Mouse (Mus musculus) CH12.LX (cell line): ENCODE measurements around the gene Procr. TPM values are rescaled to one million over a fixed set of nuclear protein-coding genes. Genes with fewer than 3 reads are reported as not detected.

ENCODE experiments used
- DNase-seq: peaks from one replicate; pipeline ENCODE4 v3.0.0-alpha.2; 2013; ENCODE audit errors: extremely low read depth
- H3K27ac ChIP-seq: 2 replicates; pipeline ENCODE4 v1.5.1; 2012; ENCODE audit warnings: low read depth, mild to moderate bottlenecking, control low read depth, moderate library complexity; ENCODE audit not compliant: insufficient read depth
- H3K27me3 ChIP-seq: replicated peaks from 2 replicates; pipeline ENCODE3; 2012; ENCODE audit warnings: inconsistent platforms
- H3K36me3 ChIP-seq, 2 experiments: replicated peaks in 1 of 2; 2 replicates each; pipeline versions ENCODE3 to v1.6.1; 2012; ENCODE audit warnings: inconsistent platforms in 1 of 2, low read length in 1 of 2, mild to moderate bottlenecking in 1 of 2, mixed read lengths in 1 of 2, moderate library complexity in 1 of 2; ENCODE audit not compliant: control insufficient read depth in 1 of 2, insufficient read depth in 1 of 2
- H3K4me1 ChIP-seq, 2 experiments: 2 replicates each; pipeline ENCODE4 v1.6.1; 2012; ENCODE audit warnings: inconsistent platforms in 1 of 2, moderate library complexity in 1 of 2; ENCODE audit not compliant: insufficient read depth in 2 of 2, control insufficient read depth in 1 of 2
- H3K4me2 ChIP-seq: 2 replicates; pipeline ENCODE4 v1.6.1; 2012; ENCODE audit warnings: low read depth, mild to moderate bottlenecking, control low read depth; ENCODE audit not compliant: poor library complexity, insufficient read depth, severe bottlenecking
- H3K4me3 ChIP-seq, 3 experiments: fragments of 150-350 bp in 1 of 3; sonication (generic) in 1 of 3; replicated peaks in 1 of 3; 2 replicates each; pipeline versions ENCODE3 to v1.5.1; 2011 to 2012; ENCODE audit warnings: low read depth in 2 of 3, low read length in 2 of 3, mild to moderate bottlenecking in 2 of 3, moderate library complexity in 2 of 3, control low read depth in 1 of 3, improper control_type of control experiment in 1 of 3, inconsistent platforms in 1 of 3, mixed read lengths in 1 of 3; ENCODE audit not compliant: poor library complexity in 1 of 3
- H3K79me2 ChIP-seq: replicated peaks from 2 replicates; pipeline ENCODE4 v1.6.1; 2012; ENCODE audit warnings: mild to moderate bottlenecking, moderate library complexity; ENCODE audit not compliant: control insufficient read depth, poor library complexity, insufficient read depth, severe bottlenecking; ENCODE audit errors: extremely low read depth
- H3K9ac ChIP-seq: 2 replicates; pipeline ENCODE4 v1.6.1; 2012; ENCODE audit warnings: low read depth, mild to moderate bottlenecking, control low read depth, moderate library complexity; ENCODE audit not compliant: insufficient read depth
- H3K9me3 ChIP-seq: replicated peaks from 2 replicates; pipeline ENCODE3; 2012; ENCODE audit warnings: low read length, inconsistent platforms, mixed read lengths
- BHLHE40 ChIP-seq: IDR thresholded peaks from 2 replicates; pipeline ENCODE4 v1.6.1; 2011; ENCODE audit warnings: mild to moderate bottlenecking, low read depth, low read length, improper control_type of control experiment
- E2F4 ChIP-seq: IDR thresholded peaks from 2 replicates; pipeline ENCODE4 v1.6.1; 2011; ENCODE audit warnings: low read depth, low read length, improper control_type of control experiment; ENCODE audit not compliant: insufficient replicate concordance
- ETS1 ChIP-seq: conservative IDR thresholded peaks from 2 replicates; pipeline ENCODE4 v1.6.1; 2012; ENCODE audit warnings: low read depth, mild to moderate bottlenecking, inconsistent platforms, low read length, improper control_type of control experiment, moderate library complexity
- IRF4 ChIP-seq: IDR thresholded peaks from 2 replicates; pipeline ENCODE4 v1.6.1; 2014; ENCODE audit warnings: low read depth, mild to moderate bottlenecking, inconsistent platforms, low read length, improper control_type of control experiment
- KAT2A ChIP-seq: IDR thresholded peaks from 2 replicates; pipeline ENCODE4 v1.6.1; 2012; ENCODE audit warnings: low read length, improper control_type of control experiment, inconsistent platforms; ENCODE audit not compliant: insufficient replicate concordance
- MAX ChIP-seq: IDR thresholded peaks from 2 replicates; pipeline ENCODE4 v1.6.1; 2011; ENCODE audit warnings: low read length, improper control_type of control experiment
- MAZ ChIP-seq: IDR thresholded peaks from 2 replicates; pipeline ENCODE4 v1.6.1; 2012; ENCODE audit warnings: low read depth, mild to moderate bottlenecking, inconsistent platforms, low read length, improper control_type of control experiment, moderate library complexity
- MXI1 ChIP-seq: IDR thresholded peaks from 2 replicates; pipeline ENCODE4 v1.6.1; 2011; ENCODE audit warnings: mild to moderate bottlenecking, low read depth, low read length, improper control_type of control experiment
- MYC ChIP-seq: IDR thresholded peaks from 2 replicates; pipeline ENCODE4 v1.6.1; 2011; ENCODE audit warnings: low read depth, mild to moderate bottlenecking, improper control_type of control experiment, low read length
- NELFE ChIP-seq: IDR thresholded peaks from 2 replicates; pipeline ENCODE4 v1.6.1; 2011; ENCODE audit warnings: low read depth, low read length, improper control_type of control experiment
- PAX5 ChIP-seq: IDR thresholded peaks from 2 replicates; pipeline ENCODE4 v1.6.1; 2012; ENCODE audit warnings: low read length, inconsistent platforms, mixed read lengths
- RAD21 ChIP-seq: IDR thresholded peaks from 2 replicates; pipeline ENCODE4 v1.6.1; 2011; ENCODE audit warnings: low read depth, mild to moderate bottlenecking, low read length, improper control_type of control experiment, moderate library complexity
- TBP ChIP-seq: conservative IDR thresholded peaks from 2 replicates; pipeline ENCODE4 v1.6.1; 2011; ENCODE audit warnings: low read depth, low read length, improper control_type of control experiment
- TCF12 ChIP-seq: IDR thresholded peaks from 2 replicates; pipeline ENCODE4 v1.6.1; 2014; ENCODE audit warnings: low read depth, mild to moderate bottlenecking, inconsistent platforms, low read length, improper control_type of control experiment
- USF1 ChIP-seq: IDR thresholded peaks from 2 replicates; pipeline ENCODE4 v1.6.1; 2014; ENCODE audit warnings: low read depth, mild to moderate bottlenecking, inconsistent platforms, low read length, improper control_type of control experiment
- ZKSCAN1 ChIP-seq: IDR thresholded peaks from 2 replicates; pipeline ENCODE4 v1.6.1; 2012; ENCODE audit warnings: low read depth, inconsistent platforms, low read length, improper control_type of control experiment, borderline replicate concordance
- dilution Hi-C: fragments of 300-500 bp; cut with MboI; formaldehyde crosslinking; loops from 2 replicates; pipeline ENCODE4 v1.14.3; 2020; ENCODE audit warnings: low sequenced_read_pairs; ENCODE audit not compliant: extremely low pct_unique_long_range_greater_than_20kb, extremely low pct_ligation_motif_present
- in situ Hi-C: fragments of 300-500 bp; cut with MboI; formaldehyde crosslinking; loops from 3 replicates; pipeline ENCODE4 v1.14.3; 2019; ENCODE audit warnings: low sequenced_read_pairs, low pct_ligation_motif_present, low pct_unique_long_range_greater_than_20kb, mixed read lengths
- polyA plus RNA-seq: library from polyadenylated mRNA; unstranded; fragments of >175 nt; gene quantifications from 2 replicates; pipeline ENCODE4 v1.2.1, GENCODE M21; 2012; ENCODE audit warnings: low read depth; ENCODE audit not compliant: insufficient read length
- total RNA-seq, 2 experiments: library from RNA; depleted of rRNA; stranded (reverse); fragments of 300-350 nt in 1 of 2; fragments of >200 nt in 1 of 2; gene quantifications; 2 replicates each; pipeline ENCODE4 v1.2.3; 2012 to 2014

The Procr gene
- total and polyA plus RNA-seq, 3 experiments, result 0.14 to 2.8 TPM; not detected in 1

DNA sequence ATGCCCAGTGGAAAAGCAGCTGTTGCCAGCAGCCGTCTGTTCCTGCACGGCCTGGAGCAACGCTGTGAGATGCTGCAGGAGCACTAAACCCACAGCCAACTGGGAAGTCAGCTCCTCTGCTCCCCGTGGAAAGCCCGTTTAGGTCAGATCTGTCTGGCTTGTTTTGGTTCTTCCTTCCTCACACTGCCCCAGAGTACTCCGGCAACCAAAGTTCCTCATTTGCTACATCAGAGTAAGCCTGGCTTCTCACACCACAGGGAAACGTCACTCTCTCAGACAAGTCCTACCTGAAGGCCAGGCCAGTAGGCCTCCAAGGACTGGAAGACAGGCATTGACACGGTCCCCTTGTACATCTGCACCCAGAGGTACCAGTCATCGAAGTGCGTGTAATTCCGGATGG, 40.4 kb upstream of the Procr start:
- no peak overlapping the region for H3K4me3 ChIP-seq
- dilution Hi-C loops, result no loop called here
- in situ Hi-C loops, result no loop called here
- H3K4me1 ChIP-seq, result no peaks in the 10 kb centered on the region
- no peaks in the 10 kb centered on the region for H3K79me2 ChIP-seq
- no peaks in the 10 kb centered on the region for H3K9me3 ChIP-seq
- TF ChIP-seq MAZ, result no peak
- no peak for TF ChIP-seq E2F4
- no peak for TF ChIP-seq ETS1
- no peak for TF ChIP-seq TCF12
- no peak for TF ChIP-seq PAX5
- no peak for TF ChIP-seq RAD21
- TF ChIP-seq IRF4, result no peak
- TF ChIP-seq ZKSCAN1, result no peak
- no peak for TF ChIP-seq MXI1
- H3K27me3 ChIP-seq, result no peaks in the 10 kb centered on the region
- no peak overlapping the region for H3K9ac ChIP-seq
- peaks cover 72 to 92% of the 10 kb centered on the region in 2 experiments for H3K36me3 ChIP-seq
- no peak for DNase-seq
- no peak overlapping the region for H3K27ac ChIP-seq
- no peak overlapping the region for H3K4me2 ChIP-seq

DNA sequence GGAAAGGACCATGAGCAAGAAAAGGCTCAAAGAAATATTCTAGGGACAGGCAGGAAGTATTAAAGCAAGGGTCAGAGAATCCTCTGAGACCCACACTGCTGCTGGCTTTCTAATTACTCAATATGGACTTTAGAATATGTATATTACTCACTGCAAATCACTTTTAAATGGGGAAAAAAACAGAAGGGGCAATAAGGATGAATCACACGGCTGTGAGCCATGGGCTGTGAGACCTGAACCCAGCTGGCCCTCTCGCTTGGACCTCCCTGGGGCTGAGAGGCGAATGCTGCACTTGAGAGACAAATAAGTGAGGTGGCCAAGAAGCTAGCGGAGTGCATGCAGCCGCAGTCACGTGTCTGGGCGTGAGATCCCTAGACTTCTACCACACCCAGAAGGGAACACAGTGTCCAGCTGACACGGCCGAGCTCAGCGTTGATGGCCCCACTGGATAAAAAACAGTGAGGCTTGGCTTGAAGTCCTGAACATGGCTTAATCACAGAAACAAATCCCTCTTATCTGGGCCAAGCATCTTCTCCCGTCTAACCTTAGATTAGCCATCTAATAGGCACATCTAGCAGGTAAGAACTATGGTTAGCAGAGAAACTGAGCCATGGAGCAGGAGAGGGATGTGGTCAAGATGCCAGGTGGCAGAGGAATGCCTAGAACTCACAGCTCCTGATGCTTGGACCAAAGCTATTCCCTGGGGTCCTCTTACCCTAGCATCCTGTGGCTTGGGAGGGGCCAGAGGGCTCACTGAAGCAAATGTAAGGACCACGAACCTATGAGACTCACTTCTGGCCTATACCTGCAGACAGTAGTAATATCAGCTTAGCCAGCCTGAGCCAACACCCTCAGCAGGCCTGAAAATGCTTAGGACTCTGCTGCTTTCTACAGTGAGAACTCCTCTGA, 33.6 kb upstream of the Procr start:
- no peaks in the 10 kb centered on the region for H3K79me2 ChIP-seq
- no peaks in the 10 kb centered on the region for H3K27me3 ChIP-seq
- H3K4me1 ChIP-seq, result peaks cover 10 to 21% of the 10 kb centered on the region in 2 experiments
- in situ Hi-C loops (no loop called here), dilution Hi-C loops (no loop called here)
- TF ChIP-seq NELFE (no peak), TBP (no peak), IRF4 (no peak), USF1 (no peak), MAX (no peak), KAT2A (no peak), MYC (no peak), BHLHE40 (no peak)
- no peaks in the 10 kb centered on the region for H3K9me3 ChIP-seq
- H3K9ac ChIP-seq, result no peak overlapping the region
- no peak for DNase-seq
- no peak overlapping the region for H3K4me2 ChIP-seq
- peaks cover 62 to 87% of the 10 kb centered on the region in 2 experiments for H3K36me3 ChIP-seq
- no peak overlapping the region for H3K4me3 ChIP-seq
- H3K27ac ChIP-seq, result no peak overlapping the region
